Mouse (Mus musculus): ENCODE measurements around the gene Crim1.

Gene Crim1

DNA sequence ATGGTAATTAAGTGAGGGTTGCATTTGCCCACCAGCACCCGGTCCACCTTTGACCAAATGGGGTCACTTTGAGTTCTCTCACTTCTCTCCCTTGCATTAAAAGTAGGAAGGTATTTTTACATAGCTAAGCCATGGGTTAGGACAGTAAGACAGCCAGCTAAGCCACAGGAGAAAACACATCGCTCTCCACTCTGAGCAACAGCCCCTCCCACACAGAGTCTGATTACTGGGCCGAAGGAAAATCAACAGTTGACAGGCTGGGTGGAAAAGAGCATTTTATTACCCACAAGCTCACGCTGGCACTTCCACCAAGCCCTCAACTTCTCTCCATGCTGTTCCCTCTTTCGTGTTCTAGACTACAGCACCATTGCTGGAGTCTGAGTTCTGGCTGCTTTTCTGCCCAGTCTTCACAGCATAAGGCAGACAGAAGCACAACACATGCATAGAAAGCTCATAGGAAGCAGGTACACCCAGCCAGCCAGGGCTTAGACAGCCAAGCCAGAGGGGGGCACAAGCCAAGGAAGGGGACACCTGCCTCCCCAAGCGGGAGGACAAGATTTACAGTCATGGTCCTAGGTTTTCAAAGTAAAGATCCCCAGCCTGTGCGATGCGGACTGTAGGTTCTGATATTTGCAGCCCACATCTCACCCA, 179.2 kb downstream of the Crim1 start:
- DNase-seq (ENCODE audit: low read depth) = no peak

DNA sequence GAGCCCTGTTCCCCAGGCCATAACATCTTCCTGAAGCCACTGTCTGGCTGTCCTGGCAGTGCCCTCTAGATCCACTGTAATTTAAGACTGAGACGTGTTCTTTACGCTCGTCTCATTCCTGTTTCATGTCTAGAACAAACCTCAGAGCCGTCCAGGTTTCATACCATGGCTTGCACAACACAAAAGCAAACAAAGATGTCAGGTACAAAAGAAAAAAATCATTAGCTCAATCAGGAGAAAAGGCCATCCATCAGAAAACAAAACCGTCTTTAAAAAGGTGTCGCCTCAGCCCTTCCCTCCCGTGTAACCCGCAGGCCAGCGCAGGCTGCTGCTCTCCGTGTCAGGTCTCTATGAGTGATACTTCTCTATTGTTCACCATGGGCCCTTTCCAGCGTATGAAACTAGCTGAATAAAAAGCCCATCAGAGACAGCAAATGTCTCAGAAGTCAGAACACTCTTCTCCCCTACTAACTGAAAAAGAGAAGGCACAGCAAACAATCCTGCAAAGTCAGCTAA, 179.7 kb downstream of the Crim1 start:
- no peak for DNase-seq (ENCODE audit: low read depth)

DNA sequence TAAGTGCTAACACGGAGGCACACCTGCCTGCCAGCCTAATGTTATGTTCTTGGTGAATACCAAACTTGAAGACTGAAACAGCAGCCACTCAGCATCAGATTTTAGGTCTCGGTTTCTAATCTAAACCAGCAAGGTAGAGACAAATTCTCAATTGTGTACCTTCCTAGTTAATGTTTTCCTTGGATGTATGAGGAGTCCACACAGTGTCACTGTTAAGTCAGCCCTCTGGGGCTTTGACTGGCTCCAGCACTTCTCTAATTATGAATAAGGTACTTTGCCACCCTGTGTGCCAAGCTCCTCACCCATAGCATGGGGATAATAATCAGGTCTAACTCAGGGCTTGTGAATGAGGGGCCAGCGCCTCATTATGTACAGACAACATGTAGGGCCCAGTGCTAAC, 182.3 kb downstream of the Crim1 start:
- DNase-seq (ENCODE audit: low read depth) = no peak

DNA sequence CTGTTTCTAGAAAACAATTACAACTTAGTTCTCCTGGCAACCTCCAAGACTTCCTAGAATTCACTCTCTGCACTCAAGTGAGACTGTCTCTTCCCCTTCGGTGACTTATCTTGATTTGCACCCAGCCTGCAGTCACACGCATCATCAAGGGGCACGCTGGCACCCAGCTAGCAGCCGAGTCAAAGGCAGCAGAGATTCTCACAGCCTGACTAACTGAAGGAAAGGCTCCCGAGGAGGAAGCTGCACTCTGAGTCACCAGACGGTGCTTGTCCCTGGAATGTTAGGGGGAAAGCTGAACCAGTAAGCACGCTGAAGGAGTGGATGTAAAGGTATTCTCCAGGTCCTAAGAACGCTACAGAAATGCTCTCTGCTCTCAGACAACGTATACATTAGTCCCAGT, 187.6 kb downstream of the Crim1 start:
- DNase-seq (ENCODE audit: low read depth) = no peak

DNA sequence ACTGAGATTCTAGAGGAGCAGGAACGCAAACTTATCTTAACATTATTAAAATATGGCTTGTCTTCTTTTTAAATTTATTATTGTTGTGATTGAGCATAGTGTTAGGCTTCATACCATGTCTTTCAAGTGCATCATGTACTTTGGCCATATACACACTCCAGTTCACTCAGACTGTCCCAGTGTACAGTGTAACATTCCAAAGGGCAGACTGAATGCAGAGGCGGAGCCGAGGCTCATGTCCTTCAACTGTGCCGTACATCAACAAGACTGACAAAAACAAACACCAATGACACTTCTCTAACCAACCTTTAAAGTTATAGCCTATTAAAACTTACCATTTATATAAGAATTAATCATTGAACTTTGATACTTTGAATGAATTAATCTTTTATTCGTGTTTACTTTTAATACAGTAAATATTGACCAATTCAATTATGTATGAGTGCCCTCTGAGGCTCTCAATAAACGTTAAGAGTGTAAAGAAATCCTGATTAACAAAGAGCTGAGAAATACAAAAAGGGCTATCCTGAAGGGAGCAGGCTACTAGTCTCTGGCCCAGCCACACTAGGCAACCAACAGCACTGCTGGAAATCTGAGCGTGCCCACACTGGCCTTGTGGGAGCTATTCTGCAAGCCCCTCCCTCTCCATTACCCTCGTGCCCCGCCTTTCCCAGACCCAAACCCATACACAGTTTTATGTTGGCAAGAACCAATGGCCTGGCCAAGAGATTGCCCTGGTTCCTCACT, 188.2 kb downstream of the Crim1 start:
- DNase-seq (ENCODE audit: low read depth) = no peak

DNA sequence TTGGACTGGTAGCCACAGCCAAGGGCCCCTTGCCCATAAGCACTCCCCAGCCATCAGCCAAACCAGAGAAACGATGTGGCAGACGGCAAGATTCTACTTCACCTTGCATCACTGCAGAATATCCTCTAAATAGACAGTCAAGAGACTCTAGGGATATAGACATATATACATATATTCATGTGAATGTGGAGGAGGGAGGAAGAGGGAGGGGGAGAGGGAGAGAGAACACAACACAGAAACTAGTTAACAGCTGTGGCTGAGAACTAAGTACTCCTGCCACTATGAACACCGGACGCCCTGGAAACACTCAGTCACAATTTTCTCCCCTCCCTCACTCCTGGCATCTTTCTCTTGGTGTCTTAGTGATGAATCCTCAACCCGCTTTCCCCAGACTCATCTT, 189.5 kb downstream of the Crim1 start:
- no peak for DNase-seq (ENCODE audit: low read depth)

DNA sequence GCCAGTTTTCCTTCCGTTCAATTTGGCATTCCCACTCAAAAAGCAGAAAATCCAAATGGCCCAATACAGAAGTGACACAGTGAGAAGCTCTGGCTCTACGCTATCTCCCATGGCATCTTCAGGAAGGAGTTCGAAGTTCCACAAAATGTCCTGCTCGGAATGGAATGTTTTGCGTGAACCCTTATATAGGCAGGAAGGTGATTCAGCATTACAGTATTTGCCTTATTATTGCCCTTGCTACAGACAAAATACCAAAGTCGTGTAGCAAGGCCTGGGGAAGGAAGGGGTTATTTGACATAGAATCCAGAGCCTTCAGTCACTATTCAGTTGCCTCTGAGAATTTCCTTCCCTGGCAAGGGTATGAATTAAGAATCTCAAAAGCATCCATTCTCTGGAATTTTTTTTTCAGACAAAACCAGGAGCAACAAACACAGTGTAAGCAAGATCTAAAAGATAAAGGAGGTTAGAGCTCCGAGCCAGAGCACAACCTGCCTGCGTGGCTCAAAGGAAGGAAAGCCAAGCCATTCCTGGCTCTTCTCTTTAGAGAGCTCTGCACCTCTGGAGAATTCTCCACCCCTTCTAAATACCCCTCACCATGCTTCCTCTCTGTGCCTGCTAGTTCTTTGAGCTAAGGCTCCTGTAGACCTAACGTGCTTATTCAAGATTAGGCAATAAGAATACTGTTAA, 192.5 kb downstream of the Crim1 start:
- no peak for DNase-seq (ENCODE audit: low read depth)

DNA sequence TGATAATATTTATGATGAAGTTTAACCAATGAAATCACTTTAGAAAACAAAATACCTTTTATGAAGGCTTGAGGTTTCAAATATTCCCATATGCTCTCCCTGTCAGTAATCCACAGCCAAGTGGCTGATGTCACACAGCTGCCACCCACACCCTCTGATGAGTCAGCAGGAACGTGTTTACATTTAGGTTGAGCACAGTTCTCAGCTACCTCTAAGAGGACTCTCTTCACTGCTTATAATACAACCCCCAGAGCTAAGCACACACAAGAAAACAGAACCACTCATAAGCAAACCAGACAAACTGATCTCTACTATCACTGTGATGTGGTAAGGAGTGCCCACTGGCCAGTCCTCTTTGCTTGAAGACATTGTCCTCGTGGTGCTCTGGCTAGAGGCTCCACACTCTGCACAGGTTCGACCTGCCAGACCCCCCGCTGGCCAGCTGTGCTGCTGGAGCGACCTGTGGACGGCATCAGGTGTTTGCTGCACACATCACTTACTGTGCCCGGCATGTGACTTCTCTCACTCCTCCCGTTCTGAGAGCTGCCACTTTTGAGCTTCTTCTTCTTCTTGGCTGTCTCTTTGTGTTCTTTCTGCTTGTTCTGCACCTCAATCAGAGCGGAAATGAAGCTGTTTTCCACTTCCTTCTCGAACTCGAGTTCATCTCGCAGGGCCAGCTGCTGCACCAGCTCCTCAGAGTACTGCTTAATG, 200.2 kb downstream of the Crim1 start:
- no peak for DNase-seq (ENCODE audit: low read depth)

DNA sequence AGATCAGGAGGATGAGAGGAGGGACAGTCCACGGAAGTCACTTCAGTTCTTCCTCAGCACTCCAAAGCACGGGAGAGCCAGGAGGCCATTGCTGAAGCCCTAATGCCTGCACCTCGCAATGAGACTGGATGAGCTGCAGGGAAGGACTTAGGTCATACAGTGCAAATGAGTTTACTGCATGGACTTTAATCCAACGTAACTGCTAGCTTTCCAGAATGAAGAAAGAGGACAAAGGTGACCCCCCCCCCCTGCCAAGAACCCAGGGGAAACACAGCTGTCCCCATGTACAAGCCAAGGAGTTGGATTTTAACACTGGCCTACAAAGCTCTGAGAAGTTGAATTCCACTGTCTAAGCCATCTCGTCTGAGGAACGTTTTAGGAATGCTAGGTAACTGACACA, 201.3 kb downstream of the Crim1 start:
- no peak for DNase-seq (ENCODE audit: low read depth)

DNA sequence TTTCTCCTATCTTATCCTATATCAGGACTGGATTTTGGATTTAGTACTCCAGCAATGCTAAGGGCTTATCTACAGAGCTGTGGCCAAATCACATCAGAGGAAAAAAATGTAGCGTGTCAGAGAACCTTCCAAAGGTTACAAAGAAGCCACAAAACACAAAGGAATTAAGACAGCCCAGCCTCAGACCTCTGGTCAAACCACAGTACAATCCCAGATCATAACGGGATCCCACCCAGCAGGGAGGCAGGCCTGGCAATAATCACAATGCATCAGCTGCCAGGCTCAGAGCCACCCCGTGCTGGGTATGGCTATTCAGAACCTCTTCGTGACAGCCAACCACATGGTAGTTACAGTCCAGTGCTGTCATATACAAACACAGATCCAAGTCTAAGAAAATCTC, 201.7 kb downstream of the Crim1 start:
- no peak for DNase-seq (ENCODE audit: low read depth)

DNA sequence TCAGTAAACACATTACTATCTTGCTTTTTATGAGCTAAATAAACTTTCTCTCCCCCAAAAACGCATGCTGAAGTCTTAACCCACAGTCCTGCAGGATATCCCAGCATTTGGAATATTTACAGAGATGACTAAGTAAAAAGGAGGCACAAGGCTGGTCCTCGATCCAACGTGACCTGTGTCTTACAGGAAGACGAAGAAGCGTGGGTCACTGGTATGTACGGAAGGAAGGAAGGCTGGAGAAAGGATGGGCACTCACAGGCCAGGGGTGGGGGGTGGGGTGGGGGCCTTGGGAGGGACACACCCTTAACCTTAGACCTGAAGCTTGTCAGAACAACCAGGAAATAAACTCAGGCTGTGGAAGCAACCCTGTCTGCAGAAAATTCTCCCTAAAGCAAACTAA, 202.1 kb downstream of the Crim1 start:
- no peak for DNase-seq (ENCODE audit: low read depth)

DNA sequence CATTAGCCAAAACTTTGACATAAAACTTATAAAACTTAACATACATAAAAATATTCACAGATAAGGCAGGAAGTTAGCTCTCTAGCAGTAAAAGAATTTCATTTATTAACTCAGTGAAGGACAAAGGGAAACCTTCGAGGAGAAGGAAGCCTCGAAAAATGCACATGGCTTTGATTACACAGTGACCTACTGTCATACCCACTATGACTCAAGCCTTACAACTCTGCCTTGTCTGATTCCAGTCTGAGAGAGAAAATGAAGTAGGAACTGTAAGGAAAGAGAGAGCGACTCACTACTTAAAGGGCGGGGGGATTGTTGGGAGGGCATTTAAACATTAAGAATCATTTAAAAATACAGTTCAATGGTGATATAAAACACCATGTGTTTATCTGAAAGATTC, 203.2 kb downstream of the Crim1 start:
- no peak for DNase-seq (ENCODE audit: low read depth)

DNA sequence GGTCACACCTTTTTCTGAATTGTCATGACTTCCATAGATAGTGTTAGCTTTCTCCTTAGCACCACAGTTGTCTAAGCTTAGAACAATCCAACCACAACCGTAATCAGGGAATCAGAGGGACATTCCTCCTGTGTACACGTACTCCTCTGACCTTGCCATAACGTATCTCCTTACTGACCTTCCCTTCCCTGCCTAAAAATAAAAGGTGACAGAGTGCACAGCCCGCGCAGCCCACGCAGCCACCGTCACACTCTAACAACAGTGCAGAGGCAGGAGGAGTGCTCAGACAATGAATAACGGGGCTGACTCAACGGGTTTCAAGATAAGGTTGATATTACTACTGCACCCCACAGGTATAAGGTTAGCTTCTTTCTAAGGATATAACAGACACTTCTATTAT, 203.8 kb downstream of the Crim1 start:
- no peak for DNase-seq (ENCODE audit: low read depth)

DNA sequence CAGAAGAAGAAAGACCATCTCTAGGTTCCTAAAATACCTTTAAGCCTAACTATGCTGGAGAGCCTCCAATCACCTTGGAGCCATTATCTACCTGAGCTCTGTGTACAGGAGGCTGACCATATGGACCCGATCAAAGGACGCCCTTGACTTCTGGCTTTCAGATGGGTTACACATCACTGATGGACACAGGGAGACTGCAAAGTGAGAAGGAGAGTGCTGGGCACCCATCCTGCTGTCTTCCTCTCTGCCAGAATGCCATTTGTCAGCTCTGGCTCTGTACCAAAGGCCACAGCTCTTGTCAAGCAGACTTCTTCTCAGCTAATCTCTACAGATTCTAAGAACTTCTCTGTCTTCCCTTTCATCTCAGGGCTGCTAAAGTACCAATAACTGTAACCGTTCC, 205.3 kb downstream of the Crim1 start:
- DNase-seq (ENCODE audit: low read depth) = no peak

DNA sequence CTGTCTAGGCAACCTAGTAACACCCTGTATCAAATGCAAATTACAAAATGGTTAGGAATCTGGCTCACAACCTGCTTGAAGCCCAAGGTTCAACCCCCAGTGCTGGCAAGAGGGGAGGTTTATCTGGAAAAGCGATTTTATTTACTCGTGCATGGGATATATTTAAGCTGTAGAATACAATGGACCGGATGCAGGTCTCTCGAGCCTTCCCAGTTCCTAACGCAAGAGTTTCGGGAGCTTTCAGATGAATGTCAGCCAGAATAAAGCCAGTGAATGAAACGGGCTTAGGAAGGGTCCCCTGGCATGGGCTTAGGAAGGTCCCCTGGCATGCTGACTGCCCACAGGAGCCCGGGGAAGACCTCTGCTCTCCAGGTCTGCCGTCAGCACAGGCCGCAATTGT, 206.8 kb downstream of the Crim1 start:
- no peak for DNase-seq (ENCODE audit: low read depth)

DNA sequence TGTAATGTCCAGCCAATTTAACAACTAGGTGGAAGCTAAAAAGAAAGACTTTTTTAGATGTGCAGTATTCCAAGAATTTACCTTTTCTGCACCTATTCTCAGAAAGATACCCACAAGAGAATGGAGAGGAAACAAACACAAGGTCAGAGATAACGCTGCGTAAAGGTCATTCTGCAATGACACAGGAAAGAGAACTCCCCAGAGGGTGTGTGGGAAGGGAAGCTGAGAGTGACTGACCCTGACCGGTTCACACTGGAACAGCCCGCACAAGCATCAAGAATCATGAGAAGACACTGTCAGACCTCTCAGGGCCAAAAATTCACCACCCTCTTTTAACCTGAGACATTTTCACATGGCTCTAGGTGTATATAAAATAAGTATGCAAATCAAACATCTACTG, 207.5 kb downstream of the Crim1 start:
- DNase-seq (ENCODE audit: low read depth) = no peak

DNA sequence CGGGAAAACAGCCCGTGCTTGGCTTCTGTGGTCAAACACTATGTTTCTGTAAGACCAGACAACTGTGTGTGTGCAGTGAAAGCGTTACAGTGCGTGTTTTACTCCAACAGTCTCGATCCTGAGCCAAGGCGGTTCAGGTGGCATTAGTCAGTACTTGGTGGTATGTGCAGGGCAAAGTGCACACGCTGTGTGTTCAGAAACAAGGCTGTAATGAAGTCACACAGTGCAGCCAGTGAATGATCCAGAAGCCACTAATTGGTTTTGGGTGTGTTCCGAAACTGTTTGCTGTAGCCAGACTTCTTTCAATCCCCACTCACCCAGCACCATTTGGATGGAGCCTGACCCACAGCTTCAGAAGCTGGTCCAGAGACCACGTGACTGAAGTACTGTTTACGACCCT, 208.3 kb downstream of the Crim1 start:
- no peak for DNase-seq (ENCODE audit: low read depth)

DNA sequence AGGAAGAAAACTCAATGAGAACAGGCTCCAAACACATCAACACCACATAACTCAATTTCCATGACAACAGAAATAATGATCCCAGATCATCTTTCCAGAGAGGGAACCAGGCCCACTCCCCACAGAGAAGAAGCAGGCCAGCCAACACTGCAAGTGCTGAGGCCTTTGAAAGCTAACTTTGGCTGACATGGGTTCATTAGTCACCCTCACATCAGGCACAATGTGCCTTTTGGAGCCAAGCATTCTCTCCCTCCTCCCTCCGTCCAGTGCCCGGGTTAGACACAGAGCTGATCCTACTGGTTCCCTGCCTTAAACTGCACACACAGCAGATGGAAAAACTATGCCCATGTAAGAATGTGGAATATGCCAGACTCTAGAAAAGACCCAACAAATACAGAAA, 209.9 kb downstream of the Crim1 start:
- no peak for DNase-seq (ENCODE audit: low read depth)

DNA sequence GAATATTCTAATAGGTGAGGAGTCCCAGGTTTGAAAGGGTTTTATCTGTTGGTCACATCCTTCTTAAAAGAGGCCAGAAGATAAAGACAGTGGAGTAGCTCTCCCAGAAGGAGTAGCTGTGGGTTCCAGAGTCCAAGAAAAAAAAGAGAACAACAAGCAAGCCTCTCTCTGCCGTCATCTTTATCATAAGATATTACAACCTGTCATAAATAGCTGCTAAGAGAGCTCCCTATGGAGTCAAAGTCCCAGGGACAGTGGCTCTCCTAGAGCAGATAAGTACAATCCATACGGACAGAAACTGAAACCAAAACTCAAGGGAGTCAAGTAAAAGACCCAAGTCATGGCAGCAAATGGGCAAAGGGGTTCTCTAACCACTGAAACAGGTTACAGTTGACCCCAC, 215.2 kb downstream of the Crim1 start:
- no peak for DNase-seq (ENCODE audit: low read depth)

DNA sequence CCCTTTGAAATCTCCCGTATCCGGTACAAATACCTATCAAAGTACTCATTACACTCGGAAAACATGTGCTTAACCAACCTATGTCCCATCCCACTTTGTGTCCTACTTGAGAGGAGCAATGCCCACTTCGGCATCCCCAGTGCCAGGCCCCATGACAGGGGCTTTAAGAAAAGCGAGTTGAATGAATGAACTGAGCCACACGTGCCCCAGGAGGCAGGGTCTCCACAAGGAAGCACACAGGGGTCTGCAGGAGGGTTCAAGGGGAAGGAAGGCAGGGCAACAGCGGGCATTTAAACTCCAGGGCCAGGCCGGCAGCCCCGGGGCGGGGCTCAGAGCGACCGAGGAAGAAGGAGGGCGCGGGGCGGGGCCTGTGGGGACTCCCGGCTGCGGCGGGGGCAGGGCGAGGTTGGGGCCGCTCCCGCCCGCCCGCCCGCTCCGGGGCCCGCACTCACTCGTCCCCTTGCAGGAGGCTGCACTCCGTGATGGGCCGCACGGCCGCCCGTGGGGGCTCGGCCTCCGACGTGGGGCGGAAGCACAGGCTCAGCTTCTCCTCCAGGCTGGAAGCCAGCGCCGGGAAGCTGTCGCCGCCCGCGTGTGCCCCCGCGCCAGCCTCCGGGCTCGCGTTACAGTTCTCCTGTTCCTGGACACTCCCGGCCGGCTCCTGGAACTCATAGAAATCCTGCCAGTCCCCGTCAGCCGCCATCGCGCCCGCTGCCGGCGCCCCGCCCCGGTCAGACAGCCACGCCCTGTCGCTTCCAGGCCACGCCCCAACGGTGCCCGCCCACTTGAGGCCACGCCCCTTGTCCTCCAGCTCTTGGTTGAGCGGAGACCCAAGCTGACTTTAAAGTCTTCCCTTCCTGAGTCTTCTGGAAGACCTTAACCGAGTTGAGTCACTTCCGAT, 217.6 kb downstream of the Crim1 start, which contains the start of gene Fez2:
Fez2 (minus strand) TSS at position 772 of the 901 bp plus-strand sequence.
- DNase-seq (ENCODE audit: low read depth) = peak; percentile 75

DNA sequence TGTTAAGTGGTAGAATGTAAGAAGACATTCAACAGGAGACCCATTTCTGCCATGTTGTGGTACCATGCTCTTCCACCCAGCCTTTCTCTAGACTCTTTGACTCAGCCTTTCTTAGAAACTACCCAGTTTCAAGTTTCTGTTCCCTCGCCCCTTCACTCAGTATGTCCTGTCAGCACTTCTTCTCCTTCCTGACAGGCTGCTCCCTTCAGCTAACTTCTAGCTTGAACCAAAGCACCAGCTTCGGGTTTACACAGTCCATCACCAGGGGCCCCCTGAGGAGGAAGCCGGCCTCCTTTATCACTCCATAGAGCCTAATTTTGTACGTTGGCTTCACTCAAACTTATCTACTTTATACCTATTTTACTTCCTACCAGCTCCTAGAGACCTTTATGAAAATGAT, 219.2 kb downstream of the Crim1 start:
- no peak for DNase-seq (ENCODE audit: low read depth)
